Mouse (Mus musculus) E14TG2a.4 (cell line): ENCODE results near the gene Cep41.

Experiments used
- H3K27me3 ChIP-seq: 2 replicates; pipeline ENCODE4 v1.6.1; 2014; ENCODE audit warnings: low read length, control low read depth; ENCODE audit not compliant: insufficient read depth
- H3K36me3 ChIP-seq: 2 replicates; pipeline ENCODE4 v1.6.1; 2014; ENCODE audit warnings: low read length, control low read depth; ENCODE audit not compliant: insufficient read depth
- H3K4me1 ChIP-seq: replicated peaks from 2 replicates; pipeline ENCODE4 v1.6.1; 2014; ENCODE audit warnings: low read depth, low read length, control low read depth
- H3K4me3 ChIP-seq: replicated peaks from 2 replicates; pipeline ENCODE4 v1.5.1; 2014; ENCODE audit warnings: mild to moderate bottlenecking, low read length
- H3K9me3 ChIP-seq: 2 replicates; pipeline ENCODE4 v1.6.1; 2014; ENCODE audit warnings: low read length, control low read depth
- CTCF ChIP-seq: conservative IDR thresholded peaks from 2 replicates; pipeline ENCODE4 v1.5.1; 2014; ENCODE audit warnings: low read length
- NANOG ChIP-seq: IDR thresholded peaks from 2 replicates; pipeline ENCODE4 v1.6.1; 2014; ENCODE audit warnings: borderline replicate concordance, low read length, mixed read lengths
- POU5F1 ChIP-seq: IDR thresholded peaks from 2 replicates; pipeline ENCODE4 v1.6.1; 2014; ENCODE audit warnings: low read length, borderline replicate concordance

Gene Cep41

DNA sequence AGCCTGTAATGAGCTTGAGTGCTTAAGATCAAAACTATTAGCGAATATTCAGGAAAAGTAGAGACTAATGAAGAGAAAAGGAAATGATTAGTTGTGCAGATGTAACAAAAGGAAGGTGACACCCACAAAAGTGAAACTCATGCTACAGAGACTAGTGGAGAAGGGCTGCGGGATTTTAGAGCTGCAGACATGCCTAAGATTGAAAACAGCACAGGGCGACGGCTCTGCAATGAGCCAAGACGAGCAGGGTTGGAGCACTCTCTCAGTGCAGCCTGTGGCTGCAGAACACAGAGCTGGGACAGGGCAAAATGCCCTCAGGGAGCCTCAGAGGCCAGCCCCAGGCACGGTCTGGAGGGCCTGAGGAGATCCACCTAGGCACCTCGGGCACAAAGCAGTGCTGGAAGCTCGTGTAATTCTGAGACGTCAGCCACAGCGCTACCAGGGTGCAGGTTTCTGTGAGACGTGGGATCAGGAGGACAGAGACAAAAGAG is 18.2 kb downstream of the Cep41 start:
- Histone ChIP-seq H3K4me3 (no peak overlapping the region), H3K9me3 (no peaks in the 10 kb centered on the region), H3K4me1 (peaks cover 4% of the 10 kb centered on the region; the same call in 1 of the 2 replicates), H3K36me3 (0 out of 2 replicates have a peak, but pooled peaks cover 4% of the 10 kb centered on the region), H3K27me3 (no peaks in the 10 kb centered on the region)
- TF ChIP-seq CTCF (no peak), NANOG (no peak), POU5F1 (no peak)

DNA sequence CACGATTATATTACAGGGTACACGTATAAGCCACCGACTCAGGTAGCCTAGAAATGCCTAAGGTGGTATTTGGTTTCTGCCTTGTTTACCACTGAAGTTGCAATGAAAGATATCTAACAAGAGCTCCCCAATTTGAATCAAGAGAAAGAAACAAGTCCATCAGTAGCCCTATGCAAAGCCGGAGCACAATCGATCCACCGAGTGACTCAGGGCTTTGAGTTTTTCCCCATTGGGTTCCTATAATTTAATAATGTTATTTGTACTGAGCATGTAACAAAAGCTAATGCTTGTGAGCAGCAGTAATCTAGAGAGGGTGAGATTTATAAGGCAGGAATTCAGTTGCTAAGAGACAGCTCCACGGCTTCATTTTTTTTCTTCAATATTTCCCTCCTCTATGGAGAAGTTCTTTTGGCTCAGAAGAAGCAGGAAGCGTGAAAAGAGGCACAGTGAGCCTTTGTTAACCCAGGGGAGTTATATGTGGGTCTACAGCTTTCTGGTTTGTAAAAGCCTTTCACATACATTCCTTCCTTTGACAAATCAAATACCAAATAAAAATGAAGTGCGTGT is 18.8 kb downstream of the Cep41 start:
- no peak for TF ChIP-seq POU5F1
- TF ChIP-seq NANOG, result no peak
- no peak for TF ChIP-seq CTCF
- Histone ChIP-seq H3K4me3 (no peak overlapping the region), H3K9me3 (no peaks in the 10 kb centered on the region), H3K4me1 (peaks cover 4% of the 10 kb centered on the region; the same call in 1 of the 2 replicates), H3K36me3 (0 out of 2 replicates have a peak, but pooled peaks cover 4% of the 10 kb centered on the region), H3K27me3 (no peaks in the 10 kb centered on the region)

DNA sequence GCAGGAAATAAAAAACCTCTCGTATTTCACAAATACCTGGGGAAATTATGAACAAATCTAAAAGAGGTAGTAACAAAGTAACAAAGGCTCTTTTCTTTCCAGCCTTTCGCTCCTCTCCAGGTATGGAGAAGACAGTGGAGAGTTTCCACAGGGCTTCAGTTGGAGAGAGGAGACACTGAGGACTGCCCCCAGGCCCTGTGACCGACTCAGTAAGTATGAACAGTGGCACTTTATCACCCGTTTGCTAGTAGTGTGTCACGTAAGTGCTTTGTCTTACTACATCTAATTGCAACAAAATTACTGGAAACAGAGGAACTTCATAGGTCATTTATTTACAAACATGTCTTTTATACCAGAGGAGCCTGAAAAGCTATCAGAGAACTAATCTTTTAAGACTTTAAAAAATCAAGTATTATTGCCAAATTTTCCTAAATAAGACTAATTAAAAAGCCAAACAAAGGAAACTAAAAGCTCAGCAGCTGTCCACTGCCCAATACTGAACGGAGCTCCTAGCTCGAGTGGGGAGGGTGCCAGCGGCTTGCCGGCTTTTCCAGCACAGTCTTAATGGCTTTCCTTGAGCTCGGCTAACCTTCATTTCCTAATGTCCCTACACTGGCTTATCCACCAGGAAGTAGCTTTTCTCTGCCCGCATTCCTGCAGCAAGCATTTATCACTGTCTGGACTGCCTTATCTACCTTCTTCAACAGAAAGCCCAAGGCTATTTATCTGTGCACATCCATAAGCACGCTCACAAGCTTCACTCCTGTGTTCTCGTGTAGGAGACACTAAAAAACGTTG is 19.6 kb downstream of the Cep41 start:
- Histone ChIP-seq H3K36me3 (no peaks in the 10 kb centered on the region), H3K4me3 (no peak overlapping the region), H3K27me3 (no peaks in the 10 kb centered on the region), H3K9me3 (no peaks in the 10 kb centered on the region), H3K4me1 (peaks cover 4% of the 10 kb centered on the region; the same call in 1 of the 2 replicates)
- TF ChIP-seq CTCF, result no peak
- no peak for TF ChIP-seq POU5F1
- no peak for TF ChIP-seq NANOG

- Histone ChIP-seq H3K9me3 (no peaks in the 10 kb centered on the region), H3K36me3 (no peaks in the 10 kb centered on the region), H3K4me3 (no peak overlapping the region), H3K4me1 (peaks cover 4% of the 10 kb centered on the region; the same call in 1 of the 2 replicates), H3K27me3 (no peaks in the 10 kb centered on the region)
- TF ChIP-seq NANOG (no peak), POU5F1 (no peak), CTCF (no peak)
Observed at GRCm38 (mm10) chr6:30671696-30672095, 21.9 kb downstream of the Cep41 start.

DNA sequence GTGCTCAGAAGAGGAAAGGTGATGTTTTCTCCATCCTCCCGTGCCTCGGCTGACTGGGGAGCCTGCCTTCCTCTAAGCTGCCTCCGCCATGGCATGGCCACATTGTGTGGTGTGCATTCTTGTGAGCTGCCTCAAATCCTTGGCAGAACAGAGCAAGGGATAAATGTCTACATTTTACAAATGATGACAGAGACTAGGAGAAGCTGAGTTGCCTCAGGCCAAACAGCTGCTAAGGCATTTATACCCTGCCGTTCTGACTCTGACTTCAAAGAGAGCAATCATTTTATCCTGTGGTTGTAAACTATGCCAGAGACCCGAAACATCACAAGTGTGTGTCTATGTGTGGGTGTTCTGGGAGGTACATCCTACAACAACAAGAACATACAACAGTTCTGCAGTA is 26.0 kb downstream of the Cep41 start:
- no peak for TF ChIP-seq CTCF
- no peak for TF ChIP-seq POU5F1
- no peak for TF ChIP-seq NANOG
- Histone ChIP-seq H3K36me3 (no peaks in the 10 kb centered on the region), H3K4me3 (no peak overlapping the region), H3K27me3 (no peaks in the 10 kb centered on the region), H3K4me1 (no peaks in the 10 kb centered on the region), H3K9me3 (no peaks in the 10 kb centered on the region)

DNA sequence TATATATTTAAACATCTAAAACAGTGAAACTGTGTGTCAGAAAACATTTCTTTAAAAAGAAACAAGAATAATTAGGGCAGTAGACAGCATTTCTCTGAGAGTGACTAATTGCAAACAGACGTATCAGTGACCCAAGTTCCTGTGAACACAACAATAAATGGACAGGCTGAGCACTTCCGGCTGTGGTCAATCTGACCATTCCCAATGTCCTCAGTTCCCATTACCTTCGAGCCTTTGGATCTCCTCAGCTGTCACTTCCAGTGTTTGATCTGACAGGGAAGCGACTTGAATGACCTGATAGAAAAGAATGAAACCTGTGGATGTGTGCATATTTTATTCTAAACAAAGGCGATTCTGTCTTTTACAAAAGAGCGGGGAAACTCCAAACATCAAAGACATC is 27.5 kb downstream of the Cep41 start:
- Histone ChIP-seq H3K27me3 (no peaks in the 10 kb centered on the region), H3K4me3 (no peak overlapping the region), H3K9me3 (no peaks in the 10 kb centered on the region), H3K4me1 (no peaks in the 10 kb centered on the region), H3K36me3 (no peaks in the 10 kb centered on the region)
- TF ChIP-seq CTCF (no peak), NANOG (no peak), POU5F1 (no peak)

DNA sequence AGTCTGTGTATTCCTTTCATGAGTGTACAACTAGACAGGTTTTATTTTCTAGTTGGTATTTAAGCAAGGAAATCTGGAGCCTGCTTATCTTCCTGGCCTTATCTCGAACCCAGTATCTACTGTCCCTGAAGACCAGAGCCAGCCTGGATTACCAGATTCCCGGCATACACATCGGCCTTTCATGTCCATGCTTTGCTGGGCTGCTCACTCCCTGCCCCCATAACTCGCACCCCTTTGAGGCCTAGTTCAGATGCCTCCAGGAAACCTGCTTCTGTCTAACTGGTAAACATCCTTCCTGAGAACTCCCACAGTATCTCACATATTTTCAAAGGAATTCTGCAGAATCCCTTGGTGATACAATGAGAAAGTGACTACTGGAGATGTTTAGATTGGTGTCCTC is 28.3 kb downstream of the Cep41 start:
- Histone ChIP-seq H3K36me3 (no peaks in the 10 kb centered on the region), H3K4me1 (no peaks in the 10 kb centered on the region), H3K4me3 (no peak overlapping the region)

GRCm38 (mm10) chr6:30664776-30665175 is 28.8 kb downstream of the Cep41 start:
- H3K36me3 ChIP-seq, result no peaks in the 10 kb centered on the region
- H3K4me3 ChIP-seq, result no peak overlapping the region
- no peaks in the 10 kb centered on the region for H3K27me3 ChIP-seq
- H3K4me1 ChIP-seq, result no peaks in the 10 kb centered on the region
- H3K9me3 ChIP-seq, result no peaks in the 10 kb centered on the region
- TF ChIP-seq CTCF, result no peak
- no peak for TF ChIP-seq NANOG
- TF ChIP-seq POU5F1, result no peak

More for the DNA sequence above, 28.3 kb downstream of the Cep41 start:
- H3K9me3 ChIP-seq, result no peaks in the 10 kb centered on the region
- TF ChIP-seq NANOG, result no peak
- TF ChIP-seq CTCF, result no peak
- no peak for TF ChIP-seq POU5F1
- no peaks in the 10 kb centered on the region for H3K27me3 ChIP-seq

DNA sequence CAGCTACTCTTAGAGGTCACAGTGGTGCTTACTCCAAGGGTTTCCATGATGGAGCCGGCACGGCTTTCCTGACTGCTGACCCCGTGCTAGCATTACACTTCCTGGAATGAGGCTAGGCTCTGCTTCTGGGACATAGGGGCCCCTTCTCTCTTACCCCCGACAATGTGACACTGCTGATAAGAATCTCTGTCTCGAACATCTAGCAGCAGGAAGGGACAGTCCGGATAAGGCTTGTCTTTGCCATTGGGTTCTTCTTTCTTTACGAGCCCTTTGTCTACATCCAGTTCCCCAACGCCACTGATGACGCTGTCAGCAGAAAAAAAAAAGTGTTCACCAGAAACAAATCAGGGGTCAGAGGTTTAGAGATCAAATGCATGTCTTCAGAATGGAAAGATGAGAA is 34.9 kb downstream of the Cep41 start:
- Histone ChIP-seq H3K36me3 (peaks cover 13% of the 10 kb centered on the region; the same call in 1 of the 2 replicates), H3K4me1 (no peaks in the 10 kb centered on the region), H3K9me3 (no peaks in the 10 kb centered on the region), H3K4me3 (no peak overlapping the region), H3K27me3 (no peaks in the 10 kb centered on the region)
- no peak for TF ChIP-seq NANOG
- TF ChIP-seq POU5F1, result no peak
- no peak for TF ChIP-seq CTCF
